15 mouse cellular contexts compared by ENCODE assay signal in the genomic region with DNA sequence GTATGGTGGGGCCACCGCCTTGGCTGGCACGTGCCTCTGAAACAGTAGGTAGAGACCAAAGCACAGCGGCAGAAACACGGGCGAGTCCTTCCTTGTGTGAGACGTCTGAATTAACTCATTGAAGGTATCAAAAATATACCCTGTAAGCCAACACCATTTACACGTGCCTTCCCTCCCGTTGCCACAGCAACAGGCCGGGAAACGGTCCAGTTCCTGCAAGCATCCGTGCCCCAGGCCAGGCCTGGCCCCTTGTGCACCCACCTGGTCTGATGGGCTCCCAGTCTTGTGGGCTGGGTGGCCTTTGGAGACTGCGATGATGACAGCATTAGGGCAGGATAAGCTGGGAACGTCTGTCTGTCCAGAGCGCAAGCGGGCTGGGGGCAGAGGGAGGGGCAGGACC. TPM values are rescaled to one million over a fixed set of nuclear protein-coding genes. Genes with fewer than 3 reads are reported as not detected.
A peak's percentile ranks its signal among the peaks of the same experiment; 100 is the strongest.
DNase-seq lines count a peak whose midpoint lies in the region; ATAC-seq and TF ChIP-seq lines count a peak whose summit lies in the region.
"Had no signal": no experiment of that assay in that cellular context is flagged by ENCODE, and none has a peak within 500 bp of the region (broad histone marks: within the 10 kb centered on the region; RNA-seq: fewer than 3 reads in every experiment).

No protein-coding gene starts in this region.

- H3K27me3 ChIP-seq in intestine, embryonic 16.5 days (replicated peaks; ENCODE audit: control insufficient read depth, insufficient read depth, low read length), result no peaks in the 10 kb centered on the region
- H3K27me3 ChIP-seq in intestine, embryonic 15.5 days (replicated peaks), result no peaks in the 10 kb centered on the region
- no peaks in the 10 kb centered on the region for H3K27me3 ChIP-seq in midbrain, postnatal 0 days (ENCODE audit: insufficient read depth, low read length)
- no peaks in the 10 kb centered on the region for H3K27me3 ChIP-seq in midbrain, embryonic 11.5 days (ENCODE audit: control insufficient read depth, insufficient read depth, low read length)
- H3K27me3 ChIP-seq in embryonic facial prominence, embryonic 12.5 days, result no peaks in the 10 kb centered on the region
- H3K27me3 ChIP-seq: Patski had no signal

- no peak overlapping the region for H3K4me3 ChIP-seq in intestine, embryonic 16.5 days (ENCODE audit: low read length)
- no peak overlapping the region for H3K4me3 ChIP-seq in intestine, embryonic 15.5 days (replicated peaks)
- no peak overlapping the region for H3K4me3 ChIP-seq in midbrain, postnatal 0 days (ENCODE audit: low read depth, low read length)
- no peak overlapping the region for H3K4me3 ChIP-seq in midbrain, embryonic 11.5 days (ENCODE audit: low read depth, low read length)
- no peak overlapping the region for H3K4me3 ChIP-seq in embryonic facial prominence, embryonic 12.5 days

- DNase-seq in midbrain, postnatal 0 days (ENCODE audit: low spot score), result peak; percentile 42
- no peak for DNase-seq in midbrain, embryonic 11.5 days (ENCODE audit: low spot score, missing footprints)
- DNase-seq in right cerebral cortex, postnatal 25 days, result peak; percentile 45
- DNase-seq in adrenal gland, adult 8-10 months, result no peak
- no peak for DNase-seq in adrenal gland, postnatal 10 days
- DNase-seq: adrenal gland, adult 2 months; liver, postnatal 0 days had no signal

- no peak overlapping the region for H3K27ac ChIP-seq in intestine, embryonic 16.5 days (ENCODE audit: low read length)
- H3K27ac ChIP-seq in intestine, embryonic 15.5 days, result no peak overlapping the region
- H3K27ac ChIP-seq in midbrain, postnatal 0 days (ENCODE audit: low read depth, low read length), result no peak overlapping the region
- H3K27ac ChIP-seq in midbrain, embryonic 11.5 days (ENCODE audit: low read depth, low read length), result no peak overlapping the region
- peak overlapping the region; percentile 18 for H3K27ac ChIP-seq in embryonic facial prominence, embryonic 12.5 days

- H3K9me3 ChIP-seq in intestine, embryonic 16.5 days (ENCODE audit: control insufficient read depth, low read length), result no peaks in the 10 kb centered on the region
- no peaks in the 10 kb centered on the region for H3K9me3 ChIP-seq in intestine, embryonic 15.5 days
- no peaks in the 10 kb centered on the region for H3K9me3 ChIP-seq in midbrain, postnatal 0 days (ENCODE audit: low read length)
- H3K9me3 ChIP-seq in midbrain, embryonic 11.5 days (ENCODE audit: control insufficient read depth, low read length), result no peaks in the 10 kb centered on the region
- no peaks in the 10 kb centered on the region for H3K9me3 ChIP-seq in embryonic facial prominence, embryonic 12.5 days

- H3K9ac ChIP-seq in intestine, embryonic 16.5 days (ENCODE audit: low read depth, low read length), result no peak overlapping the region
- no peak overlapping the region for H3K9ac ChIP-seq in intestine, embryonic 15.5 days
- H3K9ac ChIP-seq in midbrain, postnatal 0 days (replicated peaks; ENCODE audit: low read length, poor library complexity, severe bottlenecking), result 0 out of 2 replicates have a peak overlapping the region, but pooled peaks have one; percentile 8
- H3K9ac ChIP-seq in midbrain, embryonic 11.5 days (ENCODE audit: low read length), result no peak overlapping the region
- no peak overlapping the region for H3K9ac ChIP-seq in embryonic facial prominence, embryonic 12.5 days
- H3K9ac ChIP-seq: liver, postnatal 0 days had no signal

- no peaks in the 10 kb centered on the region for H3K4me1 ChIP-seq in intestine, embryonic 16.5 days (ENCODE audit: control insufficient read depth, insufficient read depth, low read length)
- no peaks in the 10 kb centered on the region for H3K4me1 ChIP-seq in intestine, embryonic 15.5 days (replicated peaks)
- H3K4me1 ChIP-seq in midbrain, postnatal 0 days (ENCODE audit: insufficient read depth, low read length), result no peaks in the 10 kb centered on the region
- H3K4me1 ChIP-seq in midbrain, embryonic 11.5 days (ENCODE audit: control insufficient read depth, insufficient read depth, low read length), result no peaks in the 10 kb centered on the region
- 0 out of 2 replicates have a peak, but pooled peaks cover 7% of the 10 kb centered on the region for H3K4me1 ChIP-seq in embryonic facial prominence, embryonic 12.5 days

- H3K4me2 ChIP-seq in intestine, embryonic 16.5 days (ENCODE audit: low read depth, low read length), result no peak overlapping the region
- no peak overlapping the region for H3K4me2 ChIP-seq in intestine, embryonic 15.5 days (replicated peaks)
- H3K4me2 ChIP-seq in midbrain, postnatal 0 days (ENCODE audit: low read depth, low read length, poor library complexity, severe bottlenecking), result no peak overlapping the region
- no peak overlapping the region for H3K4me2 ChIP-seq in midbrain, embryonic 11.5 days
- H3K4me2 ChIP-seq in embryonic facial prominence, embryonic 12.5 days (replicated peaks), result no peak overlapping the region

- 73% methylated on average over 15 of the region's 15 CpGs for WGBS in intestine, embryonic 16.5 days
- WGBS in intestine, embryonic 15.5 days, result 77% methylated on average over 15 of the region's 15 CpGs
- 63% methylated on average over 15 of the region's 15 CpGs for WGBS in midbrain, postnatal 0 days
- WGBS in midbrain, embryonic 11.5 days, result 82% methylated on average over 15 of the region's 15 CpGs
- 56% methylated on average over 15 of the region's 15 CpGs for WGBS in embryonic facial prominence, embryonic 12.5 days

- ATAC-seq in intestine, embryonic 16.5 days, result peak; percentile 19; the same call in 1 of the 2 replicates
- no peak for ATAC-seq in intestine, embryonic 15.5 days
- ATAC-seq in midbrain, postnatal 0 days (ENCODE audit: low FRiP score), result no peak
- no peak for ATAC-seq in midbrain, embryonic 11.5 days (ENCODE audit: low FRiP score)
- ATAC-seq in embryonic facial prominence, embryonic 12.5 days (ENCODE audit: insufficient number of reproducible peaks, insufficient read depth, low FRiP score, low TSS enrichment), result no peak
- ATAC-seq: CD4-positive, CD25-positive, alpha-beta regulatory T cell, adult 4 months; liver, postnatal 0 days; Patski had no signal

- TF ChIP-seq CTCF in midbrain, postnatal 0 days (IDR thresholded peaks at IDR 0.05), result no peak

- H3K36me3 ChIP-seq in intestine, embryonic 16.5 days (ENCODE audit: control insufficient read depth, insufficient read depth, low read length), result peaks cover 16% of the 10 kb centered on the region
- peaks cover 45% of the 10 kb centered on the region for H3K36me3 ChIP-seq in intestine, embryonic 15.5 days
- peaks cover 44% of the 10 kb centered on the region for H3K36me3 ChIP-seq in midbrain, postnatal 0 days (ENCODE audit: insufficient read depth, low read length)
- H3K36me3 ChIP-seq in midbrain, embryonic 11.5 days (ENCODE audit: control insufficient read depth, insufficient read depth, low read length), result peaks cover 14% of the 10 kb centered on the region
- peaks cover 80% of the 10 kb centered on the region for H3K36me3 ChIP-seq in embryonic facial prominence, embryonic 12.5 days

RNA-seq across cellular contexts. Expression of a gene that starts 14.3 kb away (rescaled TPM):
- polyA plus RNA-seq in intestine, embryonic 16.5 days (2015; fragmentation: Nextera tagmentation; extraction: Ambion mirVana), result 1.5 and 1.7 TPM in 2 replicates
- 2.0 and 2.2 TPM in 2 replicates for polyA plus RNA-seq in intestine, embryonic 15.5 days (2015; fragmentation: Nextera tagmentation; extraction: Ambion mirVana)
- total RNA-seq in midbrain, postnatal 0 days (2014; rRNA removed), result 6.1 and 10.6 TPM in 2 replicates
- 7.2 and 8.6 TPM in 2 replicates for polyA plus RNA-seq in midbrain, postnatal 0 days (2015; fragmentation: Nextera tagmentation; extraction: Ambion mirVana)
- 4.0 and 4.4 TPM in 2 replicates for polyA plus RNA-seq in midbrain, embryonic 11.5 days (2014; fragmentation: Nextera tagmentation; extraction: Ambion mirVana)
- polyA plus RNA-seq in embryonic facial prominence, embryonic 12.5 days (2016; fragmentation: Nextera tagmentation; extraction: Ambion mirVana), result 27.7 and 28.6 TPM in 2 replicates
- total RNA-seq in adrenal gland, adult 8-10 months (2022), result 1 to 10 TPM; 2.4 to 4.6 (median 3.4) TPM
- 1 to 10 TPM; 4.3 TPM for total RNA-seq in adrenal gland, postnatal 10 days (2021)
- total RNA-seq: gastrocnemius, adult 18-20 months; hematopoietic stem cell, adult 5-6 weeks; megakaryocyte, adult 5-6 weeks had no signal
- polyA plus RNA-seq: CD4-positive, CD25-positive, alpha-beta regulatory T cell, adult 4 months had no signal

Comparison
In these comparisons a context has a peak if more than half of its experiments do, and no peak if none do; other contexts are left out.
1. DNase-seq: peak in midbrain, postnatal 0 days (single experiment) and right cerebral cortex, postnatal 25 days (single experiment); none in midbrain, embryonic 11.5 days (single experiment), adrenal gland, adult 8-10 months (single experiment) and adrenal gland, postnatal 10 days (single experiment).